Mouse (Mus musculus) thymus, adult 2 months (tissue): ENCODE data around the gene Ube2j2.

Experiments used
- CTCF ChIP-seq: fragments of 200-500 bp; IDR thresholded peaks from 2 replicates; pipeline ENCODE4 v1.5.1; 2012; ENCODE audit warnings: mild to moderate bottlenecking, control low read depth, low read length, moderate library complexity, borderline replicate concordance; ENCODE audit not compliant: control insufficient read depth, poor library complexity, insufficient read depth; ENCODE audit errors: extremely low read depth
- POLR2A ChIP-seq: fragments of 200-500 bp; IDR thresholded peaks from 2 replicates; pipeline ENCODE4 v1.6.1; 2012; ENCODE audit warnings: mild to moderate bottlenecking, low read length, control low read depth, moderate library complexity; ENCODE audit not compliant: control insufficient read depth, poor library complexity, insufficient read depth; ENCODE audit errors: extremely low read depth

DNA sequence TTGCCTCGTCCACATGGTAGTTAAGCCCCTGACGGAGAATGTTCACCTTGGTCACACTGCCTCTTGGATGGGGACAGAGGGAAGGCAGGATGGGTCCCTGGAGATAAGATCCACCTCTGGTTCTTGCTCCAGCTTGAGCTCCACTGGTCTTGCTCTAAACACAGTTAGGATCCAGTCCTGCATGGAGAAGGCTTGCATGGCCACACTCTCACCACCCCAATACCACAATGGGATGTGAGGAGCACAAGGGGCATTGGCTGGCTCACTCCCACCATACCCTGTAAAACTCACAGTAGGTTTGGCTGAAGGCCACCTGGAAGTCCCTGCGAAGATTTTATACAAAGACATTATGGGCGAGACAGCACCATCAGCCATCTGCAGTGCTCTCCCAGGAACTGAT lies 34.9 kb upstream of the Ube2j2 start:
- TF ChIP-seq POLR2A (no peak), CTCF (no peak)
